Mouse (Mus musculus): ENCODE measurements at regions not wholly inside any gene's neighbourhood (a gene's known extent, or its start where the extent isn't known, plus 50 kb on each side); places are given as distances from the start of the nearest gene placed in this dataset.

DNA sequence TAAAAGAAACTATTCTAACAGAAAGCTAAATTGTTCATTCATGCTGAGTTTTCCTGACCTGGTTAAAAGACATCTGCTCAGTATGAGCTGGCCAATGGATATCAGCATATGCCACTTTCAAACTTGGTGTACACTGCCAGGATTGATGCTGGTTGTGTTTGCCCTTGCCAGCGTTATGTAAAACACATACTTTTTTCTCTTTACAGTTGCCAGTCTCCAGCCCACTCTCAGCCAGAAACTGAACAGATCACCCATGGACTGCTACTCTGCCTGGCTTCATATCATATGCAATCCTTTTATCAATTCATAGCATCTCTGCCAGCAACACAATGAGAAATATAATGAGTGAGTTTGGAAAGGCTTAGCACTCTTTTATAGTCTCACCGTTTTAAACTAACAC lies 940.7 kb upstream of the Epha6 start:
- intact Hi-C loops (cut with DNase I) = no loop called here
- DNase-seq (ENCODE audit: low spot score in 2 of 2) = peak in 1 of 2 experiments; percentile 1

DNA sequence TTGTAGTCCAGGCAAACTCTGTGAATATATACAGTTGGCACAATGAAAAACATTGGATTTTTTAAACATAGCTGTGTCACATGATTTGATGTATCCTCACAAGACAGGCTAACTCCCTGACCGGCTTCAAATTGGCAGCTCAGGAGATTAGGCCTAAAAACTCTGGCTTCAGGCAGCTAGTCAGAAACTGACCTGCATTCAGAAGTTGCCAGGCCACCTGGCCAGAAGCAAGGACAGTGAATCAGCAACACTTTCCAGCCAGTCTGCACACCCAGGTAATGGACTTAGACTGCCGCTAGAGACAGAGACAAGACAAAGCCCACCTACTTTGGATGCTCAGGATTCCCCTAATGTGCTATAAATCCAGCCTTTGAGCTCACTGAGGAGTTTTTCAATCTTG lies 929.4 kb upstream of the Epha6 start:
- intact Hi-C loops (cut with DNase I) = no loop called here
- DNase-seq (ENCODE audit: low spot score in 2 of 2) = no peak

Data from left cerebral cortex, postnatal 14 days (tissue).